Mouse (Mus musculus) ES-Bruce4 (cell line): ENCODE results near the gene Dnmt1. TPM values are rescaled to one million over a fixed set of nuclear protein-coding genes. Genes with fewer than 3 reads are reported as not detected.

ENCODE experiments used
- H3K27ac ChIP-seq: 2 replicates; pipeline ENCODE4 v1.5.1; 2012; ENCODE audit warnings: low read length, inconsistent platforms; ENCODE audit not compliant: insufficient read depth
- H3K27me3 ChIP-seq: 2 replicates; pipeline ENCODE4 v1.6.1; 2012; ENCODE audit warnings: mild to moderate bottlenecking, low read length, inconsistent platforms; ENCODE audit not compliant: control insufficient read depth, poor library complexity, insufficient read depth, severe bottlenecking
- H3K36me3 ChIP-seq: 2 replicates; pipeline ENCODE4 v1.6.1; 2012; ENCODE audit warnings: inconsistent platforms, mild to moderate bottlenecking, low read length, moderate library complexity; ENCODE audit not compliant: control insufficient read depth, poor library complexity, insufficient read depth, severe bottlenecking
- H3K4me1 ChIP-seq: one replicate; pipeline ENCODE4 v1.8.1; 2011; ENCODE audit warnings: low read length; ENCODE audit not compliant: control insufficient read depth, insufficient read depth
- H3K4me3 ChIP-seq: 2 replicates; pipeline ENCODE4 v1.5.1; 2011; ENCODE audit warnings: low read depth, mild to moderate bottlenecking, low read length
- H3K9ac ChIP-seq: 2 replicates; pipeline ENCODE4 v1.6.1; 2012; ENCODE audit warnings: low read depth, mild to moderate bottlenecking, inconsistent platforms; ENCODE audit not compliant: poor library complexity, severe bottlenecking
- H3K9me3 ChIP-seq: replicated peaks from 2 replicates; pipeline ENCODE4 v1.6.1; 2012; ENCODE audit warnings: mild to moderate bottlenecking, low read length, inconsistent platforms; ENCODE audit not compliant: control insufficient read depth, poor library complexity, insufficient read depth, severe bottlenecking
- CTCF ChIP-seq: IDR thresholded peaks from one replicate; pipeline ENCODE4 v1.8.1; 2011; ENCODE audit warnings: low read depth, low read length
- EP300 ChIP-seq: IDR thresholded peaks from 2 replicates; pipeline ENCODE4 v1.6.1; 2011; ENCODE audit warnings: low read depth, low read length; ENCODE audit not compliant: insufficient read depth
- POLR2A ChIP-seq: IDR thresholded peaks from one replicate; pipeline ENCODE4 v1.8.1; 2011; ENCODE audit warnings: low read length; ENCODE audit not compliant: insufficient read depth
- polyA plus RNA-seq: library from polyadenylated mRNA; stranded (reverse); fragments of >200 nt; gene quantifications from 2 replicates; pipeline ENCODE4 v1.2.4, GENCODE M21; 2011; ENCODE audit warnings: low read depth; ENCODE audit not compliant: missing spikeins, insufficient read depth, insufficient read length

Gene Dnmt1
- polyA plus RNA-seq, 1 experiment: 120 TPM

- H3K27me3 ChIP-seq: no peaks in the 10 kb centered on the region
- TF ChIP-seq POLR2A: no peak
- no peak for TF ChIP-seq CTCF
- TF ChIP-seq EP300: no peak
- no peaks in the 10 kb centered on the region for H3K4me1 ChIP-seq
- H3K9me3 ChIP-seq: no peaks in the 10 kb centered on the region
- no peak overlapping the region for H3K9ac ChIP-seq
- H3K36me3 ChIP-seq: peaks cover 51% of the 10 kb centered on the region
- H3K27ac ChIP-seq: no peak overlapping the region
- no peak overlapping the region for H3K4me3 ChIP-seq
Measured at GRCm38 (mm10) chr9:20895382-20895781, 64.3 kb downstream of the Dnmt1 start.

GRCm38 (mm10) chr9:20894629-20895028 lies 65.1 kb downstream of the Dnmt1 start:
- Histone ChIP-seq H3K36me3 (peaks cover 59% of the 10 kb centered on the region), H3K9me3 (no peaks in the 10 kb centered on the region), H3K27ac (no peak overlapping the region), H3K27me3 (no peaks in the 10 kb centered on the region), H3K9ac (no peak overlapping the region), H3K4me3 (no peak overlapping the region), H3K4me1 (peaks cover 2% of the 10 kb centered on the region)
- TF ChIP-seq CTCF: no peak
- TF ChIP-seq EP300: no peak
- no peak for TF ChIP-seq POLR2A

GRCm38 (mm10) chr9:20893590-20894343 lies 65.9 kb downstream of the Dnmt1 start:
- Histone ChIP-seq H3K27ac (no peak overlapping the region), H3K36me3 (peaks cover 64% of the 10 kb centered on the region), H3K27me3 (no peaks in the 10 kb centered on the region), H3K4me3 (no peak overlapping the region), H3K9me3 (no peaks in the 10 kb centered on the region), H3K9ac (no peak overlapping the region), H3K4me1 (peaks cover 3% of the 10 kb centered on the region)
- TF ChIP-seq POLR2A: no peak
- no peak for TF ChIP-seq CTCF
- no peak for TF ChIP-seq EP300

GRCm38 (mm10) chr9:20893069-20893468 lies 66.6 kb downstream of the Dnmt1 start:
- TF ChIP-seq CTCF (no peak), POLR2A (no peak), EP300 (no peak)
- no peaks in the 10 kb centered on the region for H3K9me3 ChIP-seq
- H3K9ac ChIP-seq: no peak overlapping the region
- peaks cover 64% of the 10 kb centered on the region for H3K36me3 ChIP-seq
- no peak overlapping the region for H3K4me3 ChIP-seq
- H3K27me3 ChIP-seq: no peaks in the 10 kb centered on the region
- H3K27ac ChIP-seq: no peak overlapping the region
- H3K4me1 ChIP-seq: peaks cover 3% of the 10 kb centered on the region

- Histone ChIP-seq H3K4me1 (peaks cover 3% of the 10 kb centered on the region), H3K36me3 (peaks cover 64% of the 10 kb centered on the region), H3K9ac (no peak overlapping the region), H3K9me3 (no peaks in the 10 kb centered on the region), H3K27ac (no peak overlapping the region), H3K27me3 (no peaks in the 10 kb centered on the region), H3K4me3 (no peak overlapping the region)
- TF ChIP-seq EP300 (no peak), POLR2A (no peak), CTCF (no peak)
Measured at GRCm38 (mm10) chr9:20892104-20892653, 67.5 kb downstream of the Dnmt1 start.
